Mouse (Mus musculus) intestine, postnatal 0 days (tissue): ENCODE results near the gene Papln. TPM values are rescaled to one million over a fixed set of nuclear protein-coding genes. Genes with fewer than 3 reads are reported as not detected.

ENCODE experiments used
- ATAC-seq: fragments of 200-750 bp; cut with Nextera tagmentation; 2 replicates; pipeline ENCODE4 v1.8.0; 2017; ENCODE audit warnings: mild to moderate bottlenecking, moderate TSS enrichment, moderate library complexity
- H3K27ac ChIP-seq: fragments of 300-500 bp; sonication (generic); 2 replicates; pipeline ENCODE4 v1.5.1; 2014; ENCODE audit warnings: mild to moderate bottlenecking, low read depth, low read length, moderate library complexity
- H3K27me3 ChIP-seq: fragments of 300-500 bp; sonication (generic); replicated peaks from 2 replicates; pipeline ENCODE4 v1.6.1; 2014; ENCODE audit warnings: low read length, mixed read lengths; ENCODE audit not compliant: control insufficient read depth, insufficient read depth
- H3K36me3 ChIP-seq: fragments of 300-500 bp; sonication (generic); 2 replicates; pipeline ENCODE4 v1.6.1; 2014; ENCODE audit warnings: mild to moderate bottlenecking, moderate library complexity; ENCODE audit not compliant: control insufficient read depth, insufficient read depth
- H3K4me1 ChIP-seq: fragments of 300-500 bp; sonication (generic); replicated peaks from 2 replicates; pipeline ENCODE4 v1.6.1; 2014; ENCODE audit warnings: antibody characterized with exemption, low read length, mixed read lengths; ENCODE audit not compliant: control insufficient read depth, insufficient read depth
- H3K4me2 ChIP-seq: fragments of 300-500 bp; sonication (generic); replicated peaks from 2 replicates; pipeline ENCODE4 v1.6.1; 2014; ENCODE audit warnings: low read depth, mild to moderate bottlenecking, moderate library complexity
- H3K4me3 ChIP-seq: fragments of 300-500 bp; sonication (generic); 2 replicates; pipeline ENCODE4 v1.5.1; 2014; ENCODE audit warnings: low read depth, low read length
- H3K9ac ChIP-seq: fragments of 300-500 bp; sonication (generic); 2 replicates; pipeline ENCODE4 v1.6.1; 2014; ENCODE audit warnings: mild to moderate bottlenecking, low read depth, low read length
- H3K9me3 ChIP-seq: fragments of 300-500 bp; sonication (generic); 2 replicates; pipeline ENCODE4 v1.6.1; 2016; ENCODE audit warnings: mixed run types; ENCODE audit not compliant: control insufficient read depth
- CTCF ChIP-seq: sonication (generic); IDR thresholded peaks from 2 replicates; pipeline ENCODE4 v1.5.1; 2016; ENCODE audit warnings: low read depth, mild to moderate bottlenecking, control low read depth, antibody characterized with exemption, moderate library complexity
- WGBS: fragments of 180-500 bp; shearing (Covaris S2); extraction: QIAGEN DNeasy Blood & Tissue Kit; methylation state at CpG from one replicate; pipeline ENCODE4 v1.1.7; 2014; 5-methylcytosine and 5-hydroxymethylcytosine counted together
- polyA plus RNA-seq: library from polyadenylated mRNA; unstranded; fragments of >200 nt; fragmentation: Nextera tagmentation; extraction: Ambion mirVana; gene quantifications from 2 replicates; pipeline ENCODE4 v1.2.1, GENCODE M21; 2015

The Papln gene
- polyA plus RNA-seq, 1 experiment from 2014 or later = 1.7 TPM

DNA sequence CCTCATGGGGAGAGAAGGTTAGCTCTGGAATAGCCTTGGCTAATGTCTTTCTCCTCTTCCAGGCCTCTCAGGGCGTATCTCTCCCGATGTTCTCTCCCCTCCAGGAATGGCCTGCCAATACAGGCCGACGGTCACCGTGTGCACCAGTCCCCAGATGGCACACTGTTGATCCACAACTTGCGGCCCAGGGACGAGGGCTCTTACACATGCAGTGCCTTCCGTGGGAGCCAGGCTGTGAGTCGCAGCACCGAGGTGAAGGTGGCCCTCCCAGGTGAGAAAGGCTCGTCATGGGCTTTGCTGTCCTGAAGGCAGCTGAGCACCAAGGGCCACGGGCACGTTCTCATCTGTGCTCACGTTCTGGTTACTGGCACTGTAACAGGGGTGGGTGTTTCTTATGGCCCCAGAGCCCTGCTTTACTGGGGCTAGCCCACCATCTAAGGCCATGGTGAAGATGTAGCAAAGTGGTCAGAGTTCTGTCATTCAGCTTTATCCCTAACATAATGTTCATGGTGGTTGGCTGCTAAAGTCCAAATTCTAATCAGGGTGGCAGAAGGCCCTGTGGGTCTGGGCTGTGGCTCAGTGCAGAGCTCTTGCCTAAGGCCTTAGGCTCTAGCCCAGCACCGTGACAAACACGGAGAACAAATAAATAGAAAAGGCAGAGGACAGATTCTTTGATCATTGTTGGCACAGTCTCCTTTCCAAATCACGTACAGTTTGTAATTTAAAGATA is 25.8 kb downstream of the Papln start:
- no peak for ATAC-seq
- Histone ChIP-seq H3K27ac (no peak overlapping the region), H3K9me3 (no peaks in the 10 kb centered on the region), H3K4me3 (no peak overlapping the region), H3K36me3 (peaks cover 36% of the 10 kb centered on the region), H3K4me1 (no peaks in the 10 kb centered on the region), H3K4me2 (no peak overlapping the region), H3K9ac (no peak overlapping the region), H3K27me3 (no peaks in the 10 kb centered on the region)
- no peak for TF ChIP-seq CTCF
- WGBS = 90% methylated on average over 17 of the region's 17 CpGs

DNA sequence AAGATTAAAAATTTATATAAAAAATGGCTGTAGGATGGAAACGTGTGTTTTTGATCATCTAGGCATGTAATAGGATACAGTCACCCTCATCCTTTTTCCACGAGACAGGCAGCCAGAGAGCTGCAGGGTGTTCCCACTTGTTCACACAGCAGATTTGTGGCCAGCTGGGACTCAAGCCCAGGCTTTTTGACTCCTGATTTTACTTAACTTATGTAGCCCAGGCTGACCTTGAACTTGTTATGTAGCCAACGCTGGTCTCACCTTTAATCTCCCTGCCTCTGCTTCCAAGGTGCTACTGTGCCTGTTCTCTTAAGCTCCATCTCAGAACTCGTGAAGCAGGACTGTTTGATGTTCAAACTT is 26.3 kb downstream of the Papln start:
- Histone ChIP-seq H3K27ac (no peak overlapping the region), H3K36me3 (peaks cover 40% of the 10 kb centered on the region), H3K4me1 (no peaks in the 10 kb centered on the region), H3K27me3 (no peaks in the 10 kb centered on the region), H3K4me3 (no peak overlapping the region), H3K4me2 (no peak overlapping the region), H3K9ac (no peak overlapping the region), H3K9me3 (no peaks in the 10 kb centered on the region)
- TF ChIP-seq CTCF = no peak
- no peak for ATAC-seq
- WGBS = 51% methylated on average over 4 of the region's 4 CpGs

DNA sequence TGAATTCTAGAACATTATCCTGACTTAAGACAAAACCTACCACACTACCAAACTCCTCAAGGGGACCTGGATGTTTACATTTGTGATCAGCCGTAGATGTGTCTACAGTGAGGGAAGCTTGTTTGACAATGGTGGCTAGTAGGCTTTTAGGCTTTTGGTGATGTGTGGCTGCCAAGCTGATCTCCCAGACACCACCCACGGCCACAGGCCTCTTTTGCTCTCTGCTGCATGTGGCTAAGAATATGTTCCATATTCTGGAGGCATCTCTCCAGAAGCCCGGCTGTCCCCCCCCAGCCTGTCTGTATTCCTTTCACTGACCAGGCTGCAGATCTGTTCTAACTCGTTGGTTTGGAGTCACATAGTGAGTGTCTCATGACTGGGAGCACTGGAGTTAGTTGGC is 27.3 kb downstream of the Papln start:
- no peak for ATAC-seq
- TF ChIP-seq CTCF = no peak
- H3K4me2 ChIP-seq = no peak overlapping the region
- no peaks in the 10 kb centered on the region for H3K27me3 ChIP-seq
- no peak overlapping the region for H3K4me3 ChIP-seq
- peaks cover 50% of the 10 kb centered on the region for H3K36me3 ChIP-seq
- H3K9ac ChIP-seq = no peak overlapping the region
- 73% methylated on average over 4 of the region's 4 CpGs for WGBS
- no peak overlapping the region for H3K27ac ChIP-seq
- H3K9me3 ChIP-seq = no peaks in the 10 kb centered on the region
- no peaks in the 10 kb centered on the region for H3K4me1 ChIP-seq

- Histone ChIP-seq H3K27ac (no peak overlapping the region), H3K4me3 (no peak overlapping the region), H3K9ac (no peak overlapping the region), H3K4me1 (no peaks in the 10 kb centered on the region), H3K27me3 (no peaks in the 10 kb centered on the region), H3K4me2 (no peak overlapping the region), H3K36me3 (peaks cover 59% of the 10 kb centered on the region), H3K9me3 (no peaks in the 10 kb centered on the region)
- 91% methylated on average over 10 of the region's 10 CpGs for WGBS
- no peak for TF ChIP-seq CTCF
- ATAC-seq = no peak
Measured at GRCm38 (mm10) chr12:83791737-83792136, 28.3 kb downstream of the Papln start.

DNA sequence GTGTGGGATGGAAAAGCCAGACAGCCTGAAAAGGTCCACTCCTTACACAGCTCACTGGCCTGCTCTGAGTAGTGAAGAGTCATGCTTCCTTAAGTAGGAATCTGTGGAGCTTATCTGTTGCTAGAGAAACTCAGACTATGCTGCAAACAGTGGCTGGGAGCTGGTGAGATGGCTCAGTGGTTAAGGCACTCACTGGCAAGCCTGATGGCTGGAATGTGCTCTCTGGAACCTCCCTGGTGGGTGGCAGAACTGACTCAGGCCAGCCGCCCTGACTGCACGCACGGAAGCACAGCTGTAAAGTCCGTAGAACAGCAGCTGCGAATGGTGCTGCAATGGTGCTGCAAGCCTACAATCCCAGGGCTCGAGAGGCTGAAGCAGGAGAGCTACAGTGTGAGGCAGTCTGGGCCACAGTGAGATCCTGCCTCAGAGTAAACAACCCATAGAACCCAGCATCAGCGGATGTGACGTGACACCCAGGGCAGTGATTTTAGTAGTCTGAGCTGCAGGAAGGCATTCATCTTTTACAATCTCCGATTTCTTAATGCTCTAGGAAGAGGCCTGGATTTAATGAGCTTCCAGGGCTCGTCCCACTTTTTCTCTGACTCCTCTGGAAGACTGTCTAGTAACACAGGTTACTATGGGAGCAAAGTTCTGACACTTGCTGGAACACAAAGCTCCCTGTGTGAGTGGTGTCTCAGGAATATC is 29.4 kb downstream of the Papln start:
- Histone ChIP-seq H3K9ac (no peak overlapping the region), H3K4me1 (no peaks in the 10 kb centered on the region), H3K9me3 (no peaks in the 10 kb centered on the region), H3K36me3 (peaks cover 68% of the 10 kb centered on the region), H3K4me3 (no peak overlapping the region), H3K27me3 (no peaks in the 10 kb centered on the region), H3K27ac (no peak overlapping the region), H3K4me2 (no peak overlapping the region)
- 74% methylated on average over 10 of the region's 10 CpGs for WGBS
- no peak for ATAC-seq
- TF ChIP-seq CTCF = no peak

DNA sequence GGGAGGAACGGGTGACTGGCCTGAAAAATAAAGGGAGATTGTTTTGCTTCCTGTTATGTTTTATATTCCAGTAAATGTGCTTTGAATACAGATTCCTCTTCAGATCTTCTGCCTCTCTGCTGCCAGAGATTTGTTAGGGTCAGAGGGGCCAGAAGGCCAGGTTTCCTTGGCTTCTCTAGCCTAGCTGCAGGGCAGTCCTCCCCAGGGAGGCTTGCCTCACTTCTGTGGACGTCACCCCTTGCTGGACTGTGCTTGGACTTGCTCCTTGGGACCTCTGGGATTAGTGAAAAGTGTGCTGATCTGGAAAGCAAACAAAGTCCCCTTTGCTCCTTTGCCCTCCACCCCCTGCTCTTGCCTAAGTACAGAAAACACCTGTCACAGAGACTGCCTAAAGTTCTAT is 31.6 kb downstream of the Papln start:
- Histone ChIP-seq H3K4me3 (no peak overlapping the region), H3K36me3 (peaks cover 89% of the 10 kb centered on the region), H3K27ac (no peak overlapping the region), H3K9me3 (no peaks in the 10 kb centered on the region), H3K4me2 (no peak overlapping the region), H3K4me1 (no peaks in the 10 kb centered on the region), H3K9ac (no peak overlapping the region), H3K27me3 (no peaks in the 10 kb centered on the region)
- 51% methylated on average over 2 of the region's 2 CpGs for WGBS
- no peak for ATAC-seq
- no peak for TF ChIP-seq CTCF
